Mouse (Mus musculus) intestine, embryonic 14.5 days (tissue): ENCODE measurements around the gene Olfr1034. TPM values are rescaled to one million over a fixed set of nuclear protein-coding genes. Genes with fewer than 3 reads are reported as not detected.

ENCODE experiments used
- ATAC-seq: fragments of 200-750 bp; cut with Nextera tagmentation; replicated peaks from 2 replicates; pipeline ENCODE4 v1.8.0; 2017; ENCODE audit warnings: low read depth, moderate number of reproducible peaks, moderate TSS enrichment, moderate library complexity; ENCODE audit not compliant: low FRiP score, low TSS enrichment
- DNase-seq: peaks from one replicate; pipeline ENCODE4 v3.0.0-alpha.2; 2018; ENCODE audit warnings: low spot score
- H3K27ac ChIP-seq: fragments of 300-500 bp; sonication (generic); 2 replicates; pipeline ENCODE4 v1.5.1; 2014; ENCODE audit warnings: low read depth, mild to moderate bottlenecking, control low read depth
- H3K27me3 ChIP-seq: fragments of 300-500 bp; sonication (generic); replicated peaks from 2 replicates; pipeline ENCODE4 v1.6.1; 2014; ENCODE audit warnings: low read length, control low read depth; ENCODE audit not compliant: control insufficient read depth, insufficient read depth
- H3K36me3 ChIP-seq: fragments of 300-500 bp; sonication (generic); 2 replicates; pipeline ENCODE4 v1.6.1; 2014; ENCODE audit warnings: low read length, control low read depth; ENCODE audit not compliant: control insufficient read depth, insufficient read depth
- H3K4me1 ChIP-seq: fragments of 300-500 bp; sonication (generic); replicated peaks from 2 replicates; pipeline ENCODE4 v1.6.1; 2014; ENCODE audit warnings: low read length, control low read depth, mixed read lengths; ENCODE audit not compliant: control insufficient read depth, insufficient read depth
- H3K4me2 ChIP-seq: fragments of 300-500 bp; sonication (generic); 2 replicates; pipeline ENCODE4 v1.6.1; 2014; ENCODE audit warnings: low read length
- H3K4me3 ChIP-seq: fragments of 300-500 bp; sonication (generic); 2 replicates; pipeline ENCODE4 v1.5.1; 2014; ENCODE audit warnings: low read depth, low read length, control low read depth, mixed read lengths
- H3K9ac ChIP-seq: fragments of 300-500 bp; sonication (generic); 2 replicates; pipeline ENCODE4 v1.6.1; 2014; ENCODE audit warnings: mild to moderate bottlenecking, low read length
- H3K9me3 ChIP-seq: fragments of 300-500 bp; sonication (generic); 2 replicates; pipeline ENCODE4 v1.6.1; 2016; ENCODE audit warnings: low read length, control low read depth; ENCODE audit not compliant: control insufficient read depth
- WGBS: fragments of 180-500 bp; shearing (Covaris S2); extraction: QIAGEN DNeasy Blood & Tissue Kit; methylation state at CpG from one replicate; pipeline ENCODE4 v1.1.7; 2014; 5-methylcytosine and 5-hydroxymethylcytosine counted together
- polyA plus RNA-seq: library from polyadenylated mRNA; unstranded; fragments of >200 nt; fragmentation: Nextera tagmentation; extraction: Ambion mirVana; gene quantifications from 2 replicates; pipeline ENCODE4 v1.2.1, GENCODE M21; 2014

The Olfr1034 gene
- polyA plus RNA-seq, 1 experiment from 2014 or later = not detected

DNA sequence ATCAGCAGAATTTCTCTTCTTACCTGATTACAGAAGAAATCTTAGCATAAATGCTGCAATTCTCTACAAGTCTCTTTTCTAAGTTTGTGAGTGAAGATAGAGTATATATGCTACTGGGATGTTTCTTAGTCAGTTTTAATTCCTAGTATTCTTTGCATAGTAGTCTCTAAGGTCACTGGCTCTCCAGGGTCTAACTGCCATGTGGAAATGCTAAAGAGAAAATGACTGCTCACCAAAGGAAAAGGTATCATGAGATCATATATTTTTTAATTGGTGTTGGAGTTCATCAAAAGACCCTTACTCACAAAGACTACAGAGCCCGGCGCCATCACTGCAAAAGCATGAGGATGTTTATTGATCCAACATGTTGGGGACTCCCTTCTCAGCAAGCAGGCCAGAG lies 41.6 kb downstream of the Olfr1034 start, which contains the start of gene Olfr1037:
Gene Olfr1037 (minus strand): TSS at position 101 of the 400 bp plus-strand sequence.
- Histone ChIP-seq H3K9me3 (no peaks in the 10 kb centered on the region), H3K4me1 (no peaks in the 10 kb centered on the region), H3K4me2 (no peak within 1 kb of the TSS), H3K4me3 (no peak within 1 kb of the TSS), H3K9ac (no peak within 1 kb of the TSS), H3K27ac (no peak within 1 kb of the TSS), H3K27me3 (no peaks in the 10 kb centered on the region), H3K36me3 (no peaks in the 10 kb centered on the region)
- ATAC-seq (no peak), DNase-seq (no peak)
- 99% methylated on average over 2 of the region's 2 CpGs for WGBS

Other genes starting within 250 kb of the Olfr1034 start
- gene Olfr1016, start 243.3 kb upstream of the Olfr1034 start, polyA plus RNA-seq = not detected in 2 replicates
- not detected in 2 replicates for gene Olfr1018, start 227.4 kb upstream of the Olfr1034 start, polyA plus RNA-seq
- gene Olfr1019, start 200.4 kb upstream of the Olfr1034 start, polyA plus RNA-seq = not detected in 2 replicates
- gene Olfr1020, start 198.8 kb upstream of the Olfr1034 start, polyA plus RNA-seq = not detected in 2 replicates
- not detected in 2 replicates for gene Olfr1022, start 177.3 kb upstream of the Olfr1034 start, polyA plus RNA-seq
- gene Olfr1023, start 160.2 kb upstream of the Olfr1034 start, polyA plus RNA-seq = not detected in 2 replicates
- gene Olfr1024, start 140.8 kb upstream of the Olfr1034 start, polyA plus RNA-seq = not detected in 2 replicates
- gene Olfr1025-ps1, start 130.7 kb upstream of the Olfr1034 start, polyA plus RNA-seq = not detected in 2 replicates
- gene Olfr1026, start 124.3 kb upstream of the Olfr1034 start, polyA plus RNA-seq = not detected in 2 replicates
- not detected in 2 replicates for gene Olfr1028, start 95.4 kb upstream of the Olfr1034 start, polyA plus RNA-seq
- not detected in 2 replicates for gene Olfr1029, start 72.0 kb upstream of the Olfr1034 start, polyA plus RNA-seq
- not detected in 2 replicates for gene Olfr1030, start 66.6 kb upstream of the Olfr1034 start, polyA plus RNA-seq
- gene Olfr1031, start 55.6 kb upstream of the Olfr1034 start, polyA plus RNA-seq = not detected in 2 replicates
- gene Olfr1032, start 40.3 kb upstream of the Olfr1034 start, polyA plus RNA-seq = not detected in 2 replicates
- 2.3 and 2.7 TPM in 2 replicates for gene Olfr1033, start 25.2 kb upstream of the Olfr1034 start, polyA plus RNA-seq
- not detected in 2 replicates for gene Olfr1036, start 28.1 kb downstream of the Olfr1034 start, polyA plus RNA-seq
- gene Olfr1037, start 41.5 kb downstream of the Olfr1034 start, polyA plus RNA-seq = not detected in 2 replicates
- not detected in 2 replicates for gene Olfr1039, start 90.1 kb downstream of the Olfr1034 start, polyA plus RNA-seq
- gene Olfr1040, start 100.9 kb downstream of the Olfr1034 start, polyA plus RNA-seq = not detected in 2 replicates
- gene Olfr1042, start 116.0 kb downstream of the Olfr1034 start, polyA plus RNA-seq = not detected in 2 replicates
- not detected in 2 replicates for gene Olfr1043, start 121.7 kb downstream of the Olfr1034 start, polyA plus RNA-seq
- gene Olfr1044, start 132.0 kb downstream of the Olfr1034 start, polyA plus RNA-seq = not detected in 2 replicates
- not detected in 2 replicates for gene Olfr52, start 139.8 kb downstream of the Olfr1034 start, polyA plus RNA-seq
- gene Olfr1045, start 157.1 kb downstream of the Olfr1034 start, polyA plus RNA-seq = not detected in 2 replicates
- not detected in 2 replicates for gene Olfr1046, start 173.5 kb downstream of the Olfr1034 start, polyA plus RNA-seq
- not detected in 2 replicates for gene Olfr1047, start 185.5 kb downstream of the Olfr1034 start, polyA plus RNA-seq
- gene Olfr1048, start 194.4 kb downstream of the Olfr1034 start, polyA plus RNA-seq = not detected in 2 replicates
- not detected in 2 replicates for gene Olfr1049, start 212.5 kb downstream of the Olfr1034 start, polyA plus RNA-seq
- not detected in 2 replicates for gene Olfr1051, start 233.2 kb downstream of the Olfr1034 start, polyA plus RNA-seq
- not detected in 2 replicates for gene Olfr1052, start 246.6 kb downstream of the Olfr1034 start, polyA plus RNA-seq